Mouse (Mus musculus) small intestine, adult 2 months (tissue): ENCODE results near the gene Adra1b. TPM values are rescaled to one million over a fixed set of nuclear protein-coding genes. Genes with fewer than 3 reads are reported as not detected.

Experiments used
- H3K27ac ChIP-seq: fragments of 200-500 bp; 2 replicates; pipeline ENCODE4 v1.5.1; 2012; ENCODE audit warnings: low read depth, low read length, control low read depth, inconsistent platforms; ENCODE audit not compliant: insufficient read depth
- H3K27me3 ChIP-seq: fragments of 200-500 bp; 2 replicates; pipeline ENCODE4 v1.6.1; 2012; ENCODE audit warnings: mild to moderate bottlenecking, moderate library complexity, low read length, inconsistent platforms; ENCODE audit not compliant: control insufficient read depth, insufficient read depth
- H3K36me3 ChIP-seq: fragments of 200-500 bp; 2 replicates; pipeline ENCODE4 v1.6.1; 2012; ENCODE audit warnings: mild to moderate bottlenecking, low read length, control low read depth, inconsistent platforms; ENCODE audit not compliant: control insufficient read depth, insufficient read depth
- H3K4me1 ChIP-seq: fragments of 200-500 bp; 2 replicates; pipeline ENCODE4 v1.6.1; 2012; ENCODE audit warnings: low read length, inconsistent platforms, mixed read lengths; ENCODE audit not compliant: control insufficient read depth, insufficient read depth, insufficient read length
- H3K4me3 ChIP-seq: fragments of 200-500 bp; 2 replicates; pipeline ENCODE4 v1.5.1; 2012; ENCODE audit warnings: low read depth, mild to moderate bottlenecking, control low read depth, inconsistent platforms, low read length, moderate library complexity
- CTCF ChIP-seq: fragments of 200-500 bp; IDR thresholded peaks from 2 replicates; pipeline ENCODE4 v1.5.1; 2012; ENCODE audit warnings: low read depth, mild to moderate bottlenecking, control low read depth, inconsistent platforms, low read length, moderate library complexity, mixed read lengths; ENCODE audit not compliant: insufficient replicate concordance, insufficient read length; ENCODE audit errors: extremely low read depth
- POLR2A ChIP-seq: fragments of 200-500 bp; IDR thresholded peaks from 2 replicates; pipeline ENCODE4 v1.6.1; 2012; ENCODE audit warnings: low read depth, mild to moderate bottlenecking, control low read depth, inconsistent platforms, low read length, moderate library complexity
- WGBS: fragments of 180-500 bp; shearing (Covaris S2); methylation state at CpG from one replicate; pipeline ENCODE4 v1.1.7; 2018; 5-methylcytosine and 5-hydroxymethylcytosine counted together
- polyA plus RNA-seq: library from polyadenylated mRNA; depleted of rRNA; stranded (reverse); fragments of >200 nt; gene quantifications from 2 replicates; pipeline ENCODE4 v1.2.3, GENCODE M21; 2012

Gene Adra1b
- polyA plus RNA-seq, 1 experiment, result 1.6 TPM

GRCm38 (mm10) chr11:43820552-43821460 lies 80.2 kb downstream of the Adra1b start:
- H3K4me3 ChIP-seq, result no peak overlapping the region
- no peak overlapping the region for H3K27ac ChIP-seq
- no peaks in the 10 kb centered on the region for H3K27me3 ChIP-seq
- no peaks in the 10 kb centered on the region for H3K36me3 ChIP-seq
- no peak for TF ChIP-seq CTCF
- no peak for TF ChIP-seq POLR2A
- 63% methylated on average over 11 of the region's 11 CpGs for WGBS
- no peaks in the 10 kb centered on the region for H3K4me1 ChIP-seq

GRCm38 (mm10) chr11:43817368-43817923 lies 83.6 kb downstream of the Adra1b start:
- 73% methylated on average over 9 of the region's 9 CpGs for WGBS
- no peak overlapping the region for H3K27ac ChIP-seq
- H3K4me1 ChIP-seq, result no peaks in the 10 kb centered on the region
- TF ChIP-seq CTCF (no peak), POLR2A (no peak)
- H3K36me3 ChIP-seq, result no peaks in the 10 kb centered on the region
- H3K4me3 ChIP-seq, result no peak overlapping the region
- H3K27me3 ChIP-seq, result no peaks in the 10 kb centered on the region

GRCm38 (mm10) chr11:43812535-43812934 lies 88.5 kb downstream of the Adra1b start:
- Histone ChIP-seq H3K27ac (no peak overlapping the region), H3K4me3 (no peak overlapping the region), H3K27me3 (no peaks in the 10 kb centered on the region), H3K4me1 (no peaks in the 10 kb centered on the region), H3K36me3 (no peaks in the 10 kb centered on the region)
- 62% methylated on average over 5 of the region's 5 CpGs for WGBS
- TF ChIP-seq POLR2A, result no peak
- no peak for TF ChIP-seq CTCF

- no peaks in the 10 kb centered on the region for H3K27me3 ChIP-seq
- H3K27ac ChIP-seq, result no peak overlapping the region
- 74% methylated on average over 5 of the region's 5 CpGs for WGBS
- TF ChIP-seq CTCF (no peak), POLR2A (no peak)
- no peaks in the 10 kb centered on the region for H3K4me1 ChIP-seq
- no peak overlapping the region for H3K4me3 ChIP-seq
- no peaks in the 10 kb centered on the region for H3K36me3 ChIP-seq
These were observed 93.3 kb downstream of the Adra1b start for GRCm38 (mm10) chr11:43807732-43808131.

GRCm38 (mm10) chr11:43795992-43796391 lies 105.0 kb downstream of the Adra1b start:
- H3K36me3 ChIP-seq, result no peaks in the 10 kb centered on the region
- no peaks in the 10 kb centered on the region for H3K27me3 ChIP-seq
- H3K27ac ChIP-seq, result no peak overlapping the region
- 72% methylated on average over 8 of the region's 8 CpGs for WGBS
- no peaks in the 10 kb centered on the region for H3K4me1 ChIP-seq
- TF ChIP-seq CTCF (no peak), POLR2A (no peak)
- H3K4me3 ChIP-seq, result no peak overlapping the region

GRCm38 (mm10) chr11:43790446-43790845 lies 110.6 kb downstream of the Adra1b start:
- no peak overlapping the region for H3K4me3 ChIP-seq
- WGBS, result 59% methylated on average over 6 of the region's 6 CpGs
- no peak for TF ChIP-seq CTCF
- TF ChIP-seq POLR2A, result no peak
- H3K27me3 ChIP-seq, result no peaks in the 10 kb centered on the region
- H3K27ac ChIP-seq, result no peak overlapping the region
- H3K36me3 ChIP-seq, result no peaks in the 10 kb centered on the region
- no peaks in the 10 kb centered on the region for H3K4me1 ChIP-seq

GRCm38 (mm10) chr11:43783772-43784171 lies 117.2 kb downstream of the Adra1b start:
- no peaks in the 10 kb centered on the region for H3K4me1 ChIP-seq
- H3K27me3 ChIP-seq, result no peaks in the 10 kb centered on the region
- TF ChIP-seq POLR2A (no peak), CTCF (peak; percentile 88)
- no peak overlapping the region for H3K4me3 ChIP-seq
- no peak overlapping the region for H3K27ac ChIP-seq
- no peaks in the 10 kb centered on the region for H3K36me3 ChIP-seq
- 7% methylated on average over 2 of the region's 2 CpGs for WGBS
